Mouse (Mus musculus) adrenal gland, postnatal 25 days (tissue): Measurements from ENCODE around the gene 1700020N15Rik. TPM values are rescaled to one million over a fixed set of nuclear protein-coding genes. Genes with fewer than 3 reads are reported as not detected.
"Not testable (repeated sequence)": the region's sequence is repeated elsewhere in the genome, so short reads cannot be mapped to it uniquely, and the experiment has no call there.

ENCODE experiments used
- DNase-seq: peaks from one replicate; pipeline ENCODE4 v3.0.0; 2021; ENCODE audit warnings: mixed read lengths
- long read RNA-seq: library from polyadenylated mRNA; stranded (forward); transcript quantifications from one replicate; pipeline ENCODE4 v2.0.0, GENCODE M21; 2021
- total RNA-seq: library from RNA; stranded (reverse); gene quantifications from 2 replicates; pipeline ENCODE4 v1.2.3, GENCODE M21; 2021

1700020N15Rik gene
- total RNA-seq = not detected in 2 replicates
- long read RNA-seq = 0 reads

GRCm38 (mm10) chrX:69945000-69945399 lies at the start of gene 1700020N15Rik:
1700020N15Rik (plus strand) TSS chrX:69945300.
- not testable (repeated sequence) for DNase-seq

GRCm38 (mm10) chrX:69976790-69977579 lies 31.9 kb downstream of the 1700020N15Rik start:
- no peak for DNase-seq
